Mouse (Mus musculus) liver, embryonic 14.5 days (tissue): ENCODE measurements around the gene Rsph9. TPM values are rescaled to one million over a fixed set of nuclear protein-coding genes. Genes with fewer than 3 reads are reported as not detected.

Experiments
- ATAC-seq: fragments of 200-750 bp; cut with Nextera tagmentation; 2 replicates; pipeline ENCODE4 v1.8.0; 2017; ENCODE audit warnings: moderate number of reproducible peaks, mild to moderate bottlenecking, moderate library complexity; ENCODE audit not compliant: insufficient read depth
- DNase-seq, 3 experiments: peaks; one replicate each; pipeline ENCODE4 v3.0.0-alpha.2; 2012 to 2013; ENCODE audit warnings: low read depth in 3 of 3, low spot score in 3 of 3
- H3K27ac ChIP-seq: fragments of 300-500 bp; sonication (generic); 2 replicates; pipeline ENCODE4 v1.5.1; 2014; ENCODE audit warnings: moderate library complexity, mild to moderate bottlenecking, control low read depth, inconsistent platforms
- H3K27me3 ChIP-seq: fragments of 300-500 bp; sonication (generic); 2 replicates; pipeline ENCODE4 v1.6.1; 2014; ENCODE audit warnings: mild to moderate bottlenecking, low read length, moderate library complexity; ENCODE audit not compliant: control insufficient read depth, insufficient read depth
- H3K36me3 ChIP-seq: fragments of 300-500 bp; sonication (generic); replicated peaks from 2 replicates; pipeline ENCODE4 v1.6.1; 2014; ENCODE audit warnings: low read depth; ENCODE audit not compliant: control insufficient read depth, insufficient read depth
- H3K4me1 ChIP-seq, 2 experiments: fragments of 200-500 bp in 1 of 2; fragments of 300-500 bp in 1 of 2; sonication (generic) in 1 of 2; replicated peaks; 2 replicates each; pipeline ENCODE4 v1.6.1; 2012 to 2014; ENCODE audit warnings: antibody characterized with exemption in 1 of 2, inconsistent platforms in 1 of 2, low read length in 1 of 2; ENCODE audit not compliant: control insufficient read depth in 2 of 2, insufficient read depth in 2 of 2
- H3K4me2 ChIP-seq: fragments of 300-500 bp; sonication (generic); 2 replicates; pipeline ENCODE4 v1.6.1; 2014; ENCODE audit warnings: low read depth, mild to moderate bottlenecking, control low read depth, moderate library complexity
- H3K4me3 ChIP-seq, 2 experiments: fragments of 200-500 bp in 1 of 2; fragments of 300-500 bp in 1 of 2; sonication (generic) in 1 of 2; 2 replicates each; pipeline ENCODE4 v1.5.1; 2012 to 2014; ENCODE audit warnings: low read depth in 2 of 2, low read length in 2 of 2, mild to moderate bottlenecking in 2 of 2, control low read depth in 1 of 2, inconsistent platforms in 1 of 2, moderate library complexity in 1 of 2; ENCODE audit not compliant: insufficient read depth in 1 of 2
- H3K9ac ChIP-seq: fragments of 300-500 bp; sonication (generic); replicated peaks from 2 replicates; pipeline ENCODE4 v1.6.1; 2014; ENCODE audit warnings: mild to moderate bottlenecking, control low read depth, moderate library complexity
- H3K9me3 ChIP-seq: fragments of 300-500 bp; sonication (generic); 2 replicates; pipeline ENCODE4 v1.6.1; 2016; ENCODE audit warnings: low read length, mixed read lengths; ENCODE audit not compliant: control insufficient read depth
- CTCF ChIP-seq: IDR thresholded peaks from 2 replicates; pipeline ENCODE4 v1.5.1; 2016; ENCODE audit warnings: antibody characterized with exemption, low read depth, control low read depth
- EP300 ChIP-seq: IDR thresholded peaks from 2 replicates; pipeline ENCODE4 v1.6.1; 2016; ENCODE audit warnings: antibody characterized with exemption, low read depth
- whole genome bisulfite sequencing: fragments of 180-500 bp; shearing (Covaris S2); extraction: QIAGEN DNeasy Blood & Tissue Kit; methylation state at CpG from one replicate; pipeline ENCODE4 v1.1.7; 2014; ENCODE audit not compliant: insufficient replicate concordance; 5-methylcytosine and 5-hydroxymethylcytosine counted together
- polyA plus RNA-seq, 2 experiments: library from polyadenylated mRNA; depleted of rRNA in 1 of 2; stranded (reverse) in 1 of 2; unstranded in 1 of 2; fragments of >200 nt; fragmentation: Nextera tagmentation in 1 of 2; extraction: Ambion mirVana in 1 of 2; gene quantifications; 2 replicates each; pipeline versions ENCODE4 v1.2.1 to v1.2.3; 2012 to 2014

Rsph9 gene
- polyA plus RNA-seq, 2 experiments, result 0.63 to 0.71 TPM

DNA sequence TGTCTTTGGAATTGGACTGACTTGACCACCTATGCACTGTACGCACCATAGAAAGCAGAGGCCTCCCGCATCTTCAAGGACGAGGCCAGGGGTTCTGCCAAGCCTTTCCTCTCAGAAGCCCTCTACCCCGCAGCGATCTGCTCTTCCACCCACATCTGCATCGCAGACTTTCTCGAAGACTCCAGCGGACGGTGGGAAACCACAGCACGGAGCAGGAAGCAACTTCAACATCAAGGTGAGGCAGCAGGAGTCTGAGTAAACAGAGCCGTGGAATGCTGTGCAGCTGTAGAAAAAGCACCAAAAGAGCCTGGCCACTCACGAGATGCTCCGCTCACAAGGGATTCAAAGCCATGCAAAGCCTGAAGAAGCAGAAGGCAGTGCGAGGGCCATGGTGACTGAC is 52.1 kb downstream of the Rsph9 start:
- TF ChIP-seq CTCF (no peak), EP300 (no peak)
- no peak overlapping the region for H3K9ac ChIP-seq
- 69% methylated on average over 14 of the region's 14 CpGs for WGBS
- no peak overlapping the region for H3K27ac ChIP-seq
- H3K27me3 ChIP-seq, result no peaks in the 10 kb centered on the region
- no peaks in the 10 kb centered on the region for H3K9me3 ChIP-seq
- no peaks in the 10 kb centered on the region for H3K36me3 ChIP-seq
- DNase-seq, result no peak
- H3K4me1 ChIP-seq, result no peaks in the 10 kb centered on the region
- H3K4me2 ChIP-seq, result no peak overlapping the region
- no peak overlapping the region for H3K4me3 ChIP-seq
- no peak for ATAC-seq

DNA sequence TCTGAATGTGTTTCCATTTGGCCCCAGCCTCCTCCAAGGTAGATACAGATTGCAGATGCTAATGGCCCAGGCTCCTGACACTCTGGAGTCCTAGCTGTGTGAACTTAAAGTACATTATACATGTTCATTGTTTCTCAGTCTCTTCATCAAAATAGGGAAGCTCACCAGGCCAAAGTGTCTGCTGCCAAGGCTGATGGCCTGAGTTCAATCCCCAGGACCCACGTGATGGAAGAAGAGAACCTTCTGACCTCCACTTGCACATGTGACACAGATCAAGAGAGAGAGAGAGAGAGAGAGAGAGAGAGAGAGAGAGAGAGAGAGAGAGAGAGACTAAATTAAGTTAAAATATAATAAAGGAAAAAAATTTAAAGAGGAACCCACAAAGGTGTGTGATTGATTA is 52.7 kb downstream of the Rsph9 start:
- Histone ChIP-seq H3K9ac (no peak overlapping the region), H3K27me3 (no peaks in the 10 kb centered on the region), H3K9me3 (no peaks in the 10 kb centered on the region), H3K4me1 (no peaks in the 10 kb centered on the region), H3K36me3 (no peaks in the 10 kb centered on the region), H3K27ac (no peak overlapping the region), H3K4me2 (no peak overlapping the region), H3K4me3 (no peak overlapping the region)
- no peak for ATAC-seq
- DNase-seq, result no peak
- WGBS, result 74% methylated on average over 1 of the region's 1 CpGs
- no peak for TF ChIP-seq EP300
- TF ChIP-seq CTCF, result no peak

DNA sequence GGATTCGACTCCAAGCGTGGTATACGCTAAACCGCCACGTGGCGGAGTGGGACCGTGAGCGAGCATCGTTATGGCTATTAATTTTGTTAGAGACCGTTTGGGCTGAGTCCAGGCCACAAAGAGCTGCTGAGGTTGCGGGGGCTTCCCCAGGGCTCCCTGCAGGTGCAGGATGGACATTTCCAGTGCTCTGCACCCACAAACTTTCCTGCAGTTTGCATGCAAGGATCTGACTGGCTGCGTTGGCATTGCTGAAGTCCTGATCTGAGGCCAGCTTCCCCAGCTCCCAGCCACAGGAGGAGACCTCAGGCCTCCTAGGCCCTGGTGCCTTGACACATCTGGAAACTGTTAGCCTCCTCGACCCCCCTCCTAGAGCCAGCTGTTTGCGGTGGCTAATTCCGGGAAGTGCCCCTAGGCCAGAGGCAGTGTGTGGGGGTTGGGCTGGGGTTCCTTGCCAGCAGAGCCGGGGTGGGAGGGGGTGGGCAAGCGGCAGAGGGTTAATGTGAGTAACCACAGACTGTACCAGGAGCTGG is 57.6 kb downstream of the Rsph9 start:
- no peak for TF ChIP-seq EP300
- TF ChIP-seq CTCF, result no peak
- 43% methylated on average over 17 of the region's 17 CpGs for WGBS
- no peak for ATAC-seq
- Histone ChIP-seq H3K36me3 (no peaks in the 10 kb centered on the region), H3K9me3 (no peaks in the 10 kb centered on the region), H3K4me2 (no peak overlapping the region), H3K9ac (no peak overlapping the region), H3K27me3 (no peaks in the 10 kb centered on the region), H3K27ac (no peak overlapping the region), H3K4me3 (no peak overlapping the region), H3K4me1 (no peaks in the 10 kb centered on the region; a peak in 1 of 4 replicates)
- no peak for DNase-seq

DNA sequence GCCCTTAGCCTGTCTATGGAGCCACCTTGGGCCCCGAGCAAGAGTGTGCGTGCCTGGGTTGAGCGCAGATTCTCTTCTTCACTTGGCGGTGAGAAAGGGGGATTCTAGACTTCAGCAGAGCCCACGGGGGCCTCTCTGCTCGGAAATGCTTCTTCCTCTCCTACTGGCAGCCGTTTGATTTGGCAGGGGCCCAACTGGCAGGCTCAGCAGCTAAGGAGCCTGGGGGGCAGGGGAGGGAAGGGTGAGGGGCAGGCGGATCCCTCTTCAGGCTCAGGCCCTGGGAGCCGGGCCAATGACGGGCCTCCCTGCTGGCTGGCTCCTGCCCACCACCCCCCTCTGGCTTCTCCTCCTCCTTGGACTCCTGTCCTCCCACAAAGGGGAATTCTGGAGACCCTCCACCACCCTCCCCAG is 59.9 kb downstream of the Rsph9 start:
- H3K9me3 ChIP-seq, result no peaks in the 10 kb centered on the region
- no peak overlapping the region for H3K4me2 ChIP-seq
- H3K27ac ChIP-seq, result no peak overlapping the region
- WGBS, result 12% methylated on average over 10 of the region's 10 CpGs
- no peak for DNase-seq
- H3K4me3 ChIP-seq, result no peak overlapping the region
- no peak overlapping the region for H3K9ac ChIP-seq
- TF ChIP-seq EP300, result no peak
- no peak for TF ChIP-seq CTCF
- no peaks in the 10 kb centered on the region; a peak in 1 of 4 replicates for H3K4me1 ChIP-seq
- H3K27me3 ChIP-seq, result no peaks in the 10 kb centered on the region
- ATAC-seq, result no peak
- no peaks in the 10 kb centered on the region for H3K36me3 ChIP-seq

DNA sequence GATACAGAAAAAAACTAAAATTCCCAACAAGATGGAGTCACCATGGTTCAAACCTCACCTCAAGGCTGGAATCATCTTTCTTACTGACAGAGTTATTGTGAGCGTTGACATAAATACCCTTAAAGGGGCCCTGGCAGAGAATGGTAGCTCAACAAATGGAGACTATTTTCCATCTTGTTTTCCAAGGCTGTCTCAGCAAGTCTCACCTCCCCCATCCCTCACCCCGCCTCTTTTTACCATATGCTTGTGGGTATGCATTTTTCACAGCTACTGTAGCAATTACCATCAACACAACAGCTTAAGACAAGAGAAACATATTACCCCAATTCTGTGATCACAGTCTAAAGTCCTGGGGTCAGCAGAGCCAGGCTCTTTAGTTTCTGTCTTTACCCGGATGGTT is 60.6 kb downstream of the Rsph9 start:
- Histone ChIP-seq H3K27me3 (no peaks in the 10 kb centered on the region), H3K4me2 (no peak overlapping the region), H3K4me1 (no peaks in the 10 kb centered on the region; a peak in 1 of 4 replicates), H3K9ac (no peak overlapping the region), H3K36me3 (no peaks in the 10 kb centered on the region), H3K9me3 (no peaks in the 10 kb centered on the region), H3K4me3 (no peak overlapping the region), H3K27ac (no peak overlapping the region)
- no peak for ATAC-seq
- 52% methylated on average over 3 of the region's 3 CpGs for WGBS
- no peak for TF ChIP-seq EP300
- no peak for TF ChIP-seq CTCF
- no peak for DNase-seq
